Mouse (Mus musculus): ENCODE data around the gene Gm21731. TPM values are rescaled to one million over a fixed set of nuclear protein-coding genes. Genes with fewer than 3 reads are reported as not detected.

Gene Gm21731
- polyA plus RNA-seq (2014; fragmentation: Illumina TruSeq; extraction: RNeasy Lipid Tissue Mini Kit (QIAGEN cat#74804); ENCODE audit: insufficient read depth, low read depth, low replicate concordance), result not detected

GRCm38 (mm10) chr13:120238811-120239210 lies at the start of gene Gm21731:
TSS of gene Gm21731 (plus strand) at chr13:120239111.

GRCm38 (mm10) chr13:120215847-120216246 lies 23.1 kb upstream of the Gm21731 start, which contains the start of gene Gm21762:
TSS of gene Gm21762 (minus strand) at chr13:120215947.

DNA sequence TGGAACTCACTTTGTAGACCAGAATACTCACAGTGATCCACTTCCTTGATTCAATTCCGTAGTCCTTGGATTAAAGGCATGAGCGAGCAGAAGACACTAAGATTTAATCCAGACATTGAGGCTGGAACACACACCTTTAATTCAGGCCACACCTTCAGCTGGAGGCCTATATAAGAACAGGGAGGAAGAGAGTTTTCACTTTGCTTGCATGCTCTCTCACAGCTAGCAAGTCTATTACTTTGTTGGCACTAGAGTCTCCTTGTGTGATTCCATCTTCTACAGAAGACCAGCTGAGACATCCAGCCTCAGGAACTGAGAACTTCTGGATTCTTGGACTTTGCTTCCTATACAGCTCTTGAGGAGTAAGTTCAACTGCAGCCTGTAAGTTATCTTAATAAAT lies 24.0 kb downstream of the Gm21731 start, which contains the start of gene AF067061:
AF067061 (plus strand) TSS at position 245 of the 400 bp plus-strand sequence.

Other genes starting within 250 kb of the Gm21731 start
- not detected for gene Gm36079, start 212.1 kb upstream of the Gm21731 start, polyA plus RNA-seq (2014; fragmentation: Illumina TruSeq; extraction: RNeasy Lipid Tissue Mini Kit (QIAGEN cat#74804); ENCODE audit: insufficient read depth, low read depth, low replicate concordance)
- 4.8 TPM for gene Gm21188, start 186.9 kb upstream of the Gm21731 start, polyA plus RNA-seq (2014; fragmentation: Illumina TruSeq; extraction: RNeasy Lipid Tissue Mini Kit (QIAGEN cat#74804); ENCODE audit: insufficient read depth, low read depth, low replicate concordance)
- gene Gm20767, start 98.9 kb upstream of the Gm21731 start, polyA plus RNA-seq (2014; fragmentation: Illumina TruSeq; extraction: RNeasy Lipid Tissue Mini Kit (QIAGEN cat#74804); ENCODE audit: insufficient read depth, low read depth, low replicate concordance), result not detected
- gene Gm21818, start 66.7 kb upstream of the Gm21731 start, polyA plus RNA-seq (2014; fragmentation: Illumina TruSeq; extraction: RNeasy Lipid Tissue Mini Kit (QIAGEN cat#74804); ENCODE audit: insufficient read depth, low read depth, low replicate concordance), result not detected
- gene Gm21762, start 23.2 kb upstream of the Gm21731 start, polyA plus RNA-seq (2014; fragmentation: Illumina TruSeq; extraction: RNeasy Lipid Tissue Mini Kit (QIAGEN cat#74804); ENCODE audit: insufficient read depth, low read depth, low replicate concordance), result 1.9 TPM
- not detected for gene AF067061, start 24.0 kb downstream of the Gm21731 start, polyA plus RNA-seq (2014; fragmentation: Illumina TruSeq; extraction: RNeasy Lipid Tissue Mini Kit (QIAGEN cat#74804); ENCODE audit: insufficient read depth, low read depth, low replicate concordance)
- 3.8 TPM for gene BC147527, start 61.3 kb downstream of the Gm21731 start, polyA plus RNA-seq (2014; fragmentation: Illumina TruSeq; extraction: RNeasy Lipid Tissue Mini Kit (QIAGEN cat#74804); ENCODE audit: insufficient read depth, low read depth, low replicate concordance)
- not detected for gene Tcstv3, start 77.8 kb downstream of the Gm21731 start, polyA plus RNA-seq (2014; fragmentation: Illumina TruSeq; extraction: RNeasy Lipid Tissue Mini Kit (QIAGEN cat#74804); ENCODE audit: insufficient read depth, low read depth, low replicate concordance)

Measured in lung, adult 10 weeks (tissue).